Mouse (Mus musculus) hindbrain, embryonic 13.5 days (tissue): ENCODE results near the gene Prkaca. TPM values are rescaled to one million over a fixed set of nuclear protein-coding genes. Genes with fewer than 3 reads are reported as not detected.

Experiments
- microRNA counts: library from miRNA; unstranded; fragments of <30 nt; microRNA quantifications from one replicate; lab custom pipeline; 2016
- microRNA-seq: library from miRNA; unstranded; fragments of <30 nt; microRNA quantifications from one replicate; pipeline ENCODE4, GENCODE M21; 2016
- polyA plus RNA-seq: library from polyadenylated mRNA; unstranded; fragments of >200 nt; fragmentation: Nextera tagmentation; extraction: Ambion mirVana; gene quantifications from 2 replicates; pipeline ENCODE4 v1.2.1, GENCODE M21; 2015

Prkaca gene
- polyA plus RNA-seq, 1 experiment from 2014 or later = 191 TPM

MicroRNA genes within 50 kb of the gene (microRNA counts, 519-probe panel; counts per million panel counts)
- 51.3 counts per million for microRNA mmu-miR-1199 (lab: Ali Mortazavi, UCI)

Small RNAs within 50 kb of the gene (microRNA-seq; reads per million reads assigned to microRNA genes)
- gene Gm44330 = not detected
- gene Gm44450 = not detected
- not detected for gene Mir1199
- 1.6 reads per million for gene Mir8111

Other genes starting within 250 kb of the Prkaca start
- 12.3 and 13.0 TPM in 2 replicates for gene Adgre5, start 231.7 kb upstream of the Prkaca start, polyA plus RNA-seq
- 47.9 and 49.3 TPM in 2 replicates for gene Adgrl1, start 72.9 kb upstream of the Prkaca start, polyA plus RNA-seq
- gene Gm10644, start 17.8 kb upstream of the Prkaca start, polyA plus RNA-seq = 0.76 and 0.84 TPM in 2 replicates
- 14.0 and 15.8 TPM in 2 replicates for gene Asf1b, start 17.5 kb upstream of the Prkaca start, polyA plus RNA-seq
- 8.2 and 9.3 TPM in 2 replicates for gene Samd1, start 24.7 kb downstream of the Prkaca start, polyA plus RNA-seq
- 0.65 and 0.71 TPM in 2 replicates for gene 1700067K01Rik, start 28.5 kb downstream of the Prkaca start, polyA plus RNA-seq
- 0.68 TPM in 1 of 2 replicates, not detected in the other for gene 2210011C24Rik, start 39.2 kb downstream of the Prkaca start, polyA plus RNA-seq
- 5.9 and 6.8 TPM in 2 replicates for gene Palm3, start 48.5 kb downstream of the Prkaca start, polyA plus RNA-seq
- 0.22 and 0.66 TPM in 2 replicates for gene Il27ra, start 69.6 kb downstream of the Prkaca start, polyA plus RNA-seq
- 0.44 TPM in 1 of 2 replicates, not detected in the other for gene Rln3, start 72.0 kb downstream of the Prkaca start, polyA plus RNA-seq
- 1.4 and 1.7 TPM in 2 replicates for gene Gm10643, start 92.1 kb downstream of the Prkaca start, polyA plus RNA-seq
- gene Rfx1, start 93.8 kb downstream of the Prkaca start, polyA plus RNA-seq = 7.8 and 8.3 TPM in 2 replicates
- 20.2 and 22.2 TPM in 2 replicates for gene Dcaf15, start 131.8 kb downstream of the Prkaca start, polyA plus RNA-seq
- gene Podnl1, start 153.0 kb downstream of the Prkaca start, polyA plus RNA-seq = 0.48 and 0.52 TPM in 2 replicates
- 24.4 and 26.5 TPM in 2 replicates for gene Cc2d1a, start 174.9 kb downstream of the Prkaca start, polyA plus RNA-seq
- 1.9 and 2.9 TPM in 2 replicates for gene 4930432K21Rik, start 175.0 kb downstream of the Prkaca start, polyA plus RNA-seq
- 10.3 and 10.9 TPM in 2 replicates for gene Nanos3, start 212.2 kb downstream of the Prkaca start, polyA plus RNA-seq